Mouse (Mus musculus) ES-Bruce4 (cell line): ENCODE measurements around the gene Hspe1.

Source experiments
- CTCF ChIP-seq: IDR thresholded peaks from one replicate; pipeline ENCODE4 v1.8.1; 2011; ENCODE audit warnings: low read depth, low read length
- POLR2A ChIP-seq: IDR thresholded peaks from one replicate; pipeline ENCODE4 v1.8.1; 2011; ENCODE audit warnings: low read length; ENCODE audit not compliant: insufficient read depth

DNA sequence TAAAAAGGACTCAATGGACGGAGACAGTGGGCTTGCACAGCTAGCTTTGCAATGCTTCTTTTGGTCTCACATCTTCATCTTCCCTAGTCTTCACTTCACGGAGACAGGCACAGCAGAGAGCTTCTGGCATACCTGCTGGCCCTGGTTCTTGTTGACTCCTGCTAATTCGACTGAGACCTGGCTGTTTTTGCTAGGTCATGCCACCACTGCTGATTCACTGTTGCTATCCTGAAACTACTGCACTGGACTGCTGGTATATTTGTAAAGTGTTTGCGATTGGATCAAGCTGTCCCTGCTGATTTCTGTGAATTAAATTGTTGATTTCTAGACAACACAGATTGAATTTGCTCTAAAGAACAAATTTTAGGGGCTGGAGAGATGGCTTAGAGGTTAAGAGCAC lies 46.2 kb upstream of the Hspe1 start:
- TF ChIP-seq CTCF, result no peak
- no peak for TF ChIP-seq POLR2A
